Mouse (Mus musculus): Measurements from ENCODE around the gene 2010109A12Rik. TPM values are rescaled to one million over a fixed set of nuclear protein-coding genes. Genes with fewer than 3 reads are reported as not detected.

Gene 2010109A12Rik
- polyA plus RNA-seq (2015; fragmentation: Nextera tagmentation; extraction: Ambion mirVana): 1.7 and 3.3 TPM in 2 replicates

DNA sequence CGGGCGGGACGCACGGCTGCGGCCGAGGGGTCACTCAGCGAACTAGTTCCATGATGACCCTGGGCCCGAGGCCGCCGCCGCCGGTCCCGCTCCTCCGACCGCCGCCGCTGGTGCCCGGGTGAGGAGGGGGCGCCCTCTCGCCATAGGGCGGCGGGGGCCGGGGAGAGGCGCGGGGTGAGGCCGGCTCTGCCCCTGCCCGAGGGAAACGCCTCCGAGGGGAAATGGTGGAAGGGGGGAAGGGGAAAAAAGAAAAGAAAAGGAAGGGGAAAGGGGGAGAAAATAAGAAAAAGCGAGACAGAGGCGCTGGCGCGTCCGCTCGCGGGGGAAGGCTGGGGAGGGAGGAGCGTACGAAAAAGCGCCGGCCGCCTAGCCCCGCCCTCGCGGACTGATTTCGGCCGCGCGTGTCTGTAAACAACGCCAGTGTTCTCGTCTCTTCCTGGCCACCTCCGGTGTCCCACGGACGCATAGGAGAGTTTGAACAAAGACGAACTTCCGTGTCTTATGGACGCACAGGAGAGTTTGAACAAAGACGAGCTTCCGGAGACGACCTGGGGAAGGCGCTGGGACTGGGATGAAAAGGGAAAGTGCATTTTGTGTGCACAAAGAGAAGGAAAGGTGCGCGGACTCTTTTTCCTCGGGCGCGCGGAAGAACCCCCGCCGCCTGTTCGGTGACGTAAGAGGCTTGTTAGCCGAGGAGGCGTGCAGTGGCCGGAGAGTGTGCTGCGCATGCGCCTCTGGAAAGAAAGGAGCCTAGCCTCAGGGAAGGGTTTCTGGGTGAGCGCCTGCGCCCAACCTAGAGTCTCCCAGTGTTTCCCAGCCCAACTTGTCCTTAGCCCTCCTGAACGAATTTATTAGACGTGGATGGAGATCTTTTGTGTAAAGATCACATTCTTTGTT lies at the start of gene 2010109A12Rik, which contains the start of gene Ccni:
TSS of gene 2010109A12Rik (plus strand) at position 410 of the 897 bp plus-strand sequence.
TSS of gene Ccni (minus strand) at position 387 of the 897 bp plus-strand sequence.
- peak within 1 kb of the TSS; percentile 95 for H3K27ac ChIP-seq (replicated peaks)
- under 1% methylated on average over 77 of the region's 79 CpGs for WGBS
- peak within 1 kb of the TSS; percentile 87 for H3K4me2 ChIP-seq
- H3K36me3 ChIP-seq: peaks cover 8% of the 10 kb centered on the region; the same call in 1 of the 2 replicates
- no peaks in the 10 kb centered on the region for H3K27me3 ChIP-seq
- H3K4me3 ChIP-seq: peak within 1 kb of the TSS; percentile 92
- H3K4me1 ChIP-seq (replicated peaks): peaks cover 34% of the 10 kb centered on the region
- H3K9ac ChIP-seq: peak within 1 kb of the TSS; percentile 96
- ATAC-seq (ENCODE audit: low read depth): peak; percentile 97
- H3K9me3 ChIP-seq: no peaks in the 10 kb centered on the region

- H3K4me3 ChIP-seq: no peak overlapping the region
- no peak overlapping the region for H3K27ac ChIP-seq (replicated peaks)
- H3K9ac ChIP-seq: no peak overlapping the region
- H3K9me3 ChIP-seq: no peaks in the 10 kb centered on the region
- peaks cover 77% of the 10 kb centered on the region for H3K36me3 ChIP-seq
- H3K27me3 ChIP-seq: no peaks in the 10 kb centered on the region
- peak; percentile 10; the same call in 1 of the 2 replicates for ATAC-seq (ENCODE audit: low read depth)
- H3K4me1 ChIP-seq (replicated peaks): no peaks in the 10 kb centered on the region
- 92% methylated on average over 3 of the region's 3 CpGs for WGBS
- no peak overlapping the region for H3K4me2 ChIP-seq
Observed at GRCm38 (mm10) chr5:93163541-93163940, 42.8 kb upstream of the 2010109A12Rik start.

DNA sequence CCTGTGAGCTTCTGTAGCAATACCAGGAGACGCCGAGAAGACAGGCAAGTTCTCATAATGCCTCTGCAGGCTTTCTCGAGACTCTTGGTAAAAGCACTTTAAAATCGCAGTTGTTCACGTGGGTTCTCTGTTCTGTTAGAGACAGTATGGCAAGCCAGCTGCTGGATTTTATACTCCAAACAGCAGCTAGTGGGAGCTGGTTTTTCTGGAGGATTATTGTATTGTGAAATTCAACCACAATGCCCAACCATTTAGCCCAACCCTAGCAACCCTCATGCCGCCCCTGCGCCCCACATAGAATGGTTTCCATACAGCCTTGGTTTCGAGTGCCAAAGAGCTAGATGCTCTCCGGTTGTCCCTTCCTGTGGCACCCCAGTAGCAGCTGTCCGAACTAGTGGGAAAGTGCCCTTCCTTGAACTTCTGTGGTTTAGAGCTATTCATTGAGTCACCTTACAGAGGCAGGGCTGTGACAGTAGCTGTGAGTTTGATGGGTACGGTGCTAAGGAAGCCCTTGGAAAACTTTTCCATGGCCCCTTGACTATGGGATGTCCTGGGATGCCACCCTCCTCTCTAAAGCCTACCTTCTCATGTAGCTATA lies 38.3 kb upstream of the 2010109A12Rik start:
- H3K36me3 ChIP-seq: peaks cover 83% of the 10 kb centered on the region
- 94% methylated on average over 11 of the region's 11 CpGs for WGBS
- no peak for ATAC-seq (ENCODE audit: low read depth)

DNA sequence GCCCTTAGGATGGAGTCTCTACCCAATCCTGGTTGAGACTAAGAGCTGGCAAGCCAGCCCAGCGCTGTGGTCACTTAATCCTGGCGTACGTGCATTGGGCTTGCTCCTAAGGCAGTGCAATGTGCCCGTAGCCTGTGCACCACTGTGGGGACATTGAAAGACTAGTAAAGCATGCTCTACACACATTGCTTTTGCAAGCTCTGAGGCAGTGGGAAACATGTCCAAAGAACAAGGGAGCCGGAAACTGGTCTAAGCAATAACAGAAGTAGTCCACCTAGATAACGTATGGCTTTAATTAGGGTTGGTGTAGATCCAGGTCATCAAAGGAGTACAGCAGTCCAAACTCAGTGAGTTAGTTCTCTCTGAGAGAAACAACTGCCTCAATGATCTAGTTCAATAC lies 37.7 kb upstream of the 2010109A12Rik start:
- no peaks in the 10 kb centered on the region for H3K27me3 ChIP-seq
- no peak overlapping the region for H3K27ac ChIP-seq (replicated peaks)
- no peak overlapping the region for H3K4me3 ChIP-seq
- ATAC-seq (ENCODE audit: low read depth): no peak
- H3K36me3 ChIP-seq: peaks cover 85% of the 10 kb centered on the region
- no peaks in the 10 kb centered on the region for H3K4me1 ChIP-seq (replicated peaks)
- H3K9ac ChIP-seq: no peak overlapping the region
- no peak overlapping the region for H3K4me2 ChIP-seq
- H3K9me3 ChIP-seq: no peaks in the 10 kb centered on the region
- WGBS: 94% methylated on average over 6 of the region's 6 CpGs

More for the DNA sequence above, 38.3 kb upstream of the 2010109A12Rik start:
- H3K27me3 ChIP-seq: no peaks in the 10 kb centered on the region
- no peak overlapping the region for H3K27ac ChIP-seq (replicated peaks)
- H3K4me1 ChIP-seq (replicated peaks): no peaks in the 10 kb centered on the region
- no peaks in the 10 kb centered on the region for H3K9me3 ChIP-seq
- H3K4me3 ChIP-seq: no peak overlapping the region
- no peak overlapping the region for H3K4me2 ChIP-seq
- H3K9ac ChIP-seq: no peak overlapping the region

DNA sequence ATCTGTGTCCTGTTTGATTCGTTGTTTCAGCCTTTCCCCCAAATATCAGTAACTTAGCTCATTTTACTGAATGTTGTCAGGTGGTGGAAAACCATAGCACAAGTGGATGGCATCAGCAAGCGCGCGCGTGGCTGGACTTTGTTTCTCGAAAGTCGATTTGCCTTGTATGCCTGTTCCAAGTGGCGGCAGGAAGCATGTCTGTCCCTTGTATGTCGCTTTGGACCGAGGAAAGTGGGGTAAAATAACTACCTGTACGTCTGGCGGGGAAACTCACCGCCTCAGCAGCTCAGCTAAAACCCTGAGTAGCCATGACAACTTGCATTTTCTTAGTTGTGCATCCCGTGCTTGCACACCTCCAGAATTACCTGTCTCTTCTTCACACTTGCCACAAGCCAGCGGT lies 34.9 kb upstream of the 2010109A12Rik start:
- Histone ChIP-seq H3K27me3 (no peaks in the 10 kb centered on the region), H3K27ac (replicated peaks) (no peak overlapping the region), H3K4me1 (replicated peaks) (no peaks in the 10 kb centered on the region), H3K9ac (no peak overlapping the region), H3K36me3 (peaks cover 87% of the 10 kb centered on the region), H3K4me2 (no peak overlapping the region), H3K9me3 (no peaks in the 10 kb centered on the region), H3K4me3 (no peak overlapping the region)
- 96% methylated on average over 15 of the region's 15 CpGs for WGBS
- no peak for ATAC-seq (ENCODE audit: low read depth)

DNA sequence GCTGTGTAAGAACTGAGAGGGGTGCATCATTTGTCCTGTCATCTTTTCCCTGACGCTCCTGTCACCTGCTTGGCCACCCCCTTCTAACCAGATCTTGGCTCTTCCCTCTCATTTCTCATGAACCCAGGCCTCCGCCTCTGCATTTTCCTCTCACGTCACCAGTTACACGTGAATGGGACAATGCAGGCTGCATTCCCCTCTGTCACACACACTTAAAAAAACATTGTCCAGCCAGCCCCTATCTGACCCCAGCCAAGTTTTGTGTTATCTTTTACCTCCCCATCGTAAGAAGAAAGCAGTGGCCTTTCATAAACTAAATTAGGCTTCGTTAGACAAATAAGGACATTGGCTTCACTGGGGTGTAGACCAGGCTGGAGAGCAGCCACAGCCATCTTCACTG lies 33.8 kb upstream of the 2010109A12Rik start:
- Histone ChIP-seq H3K9ac (no peak overlapping the region), H3K27ac (replicated peaks) (no peak overlapping the region), H3K4me3 (no peak overlapping the region), H3K36me3 (peaks cover 84% of the 10 kb centered on the region), H3K27me3 (no peaks in the 10 kb centered on the region), H3K9me3 (no peaks in the 10 kb centered on the region), H3K4me2 (no peak overlapping the region), H3K4me1 (replicated peaks) (no peaks in the 10 kb centered on the region)
- ATAC-seq (ENCODE audit: low read depth): no peak
- WGBS: 88% methylated on average over 6 of the region's 6 CpGs

- Histone ChIP-seq H3K36me3 (peaks cover 83% of the 10 kb centered on the region), H3K4me1 (replicated peaks) (no peaks in the 10 kb centered on the region), H3K27ac (replicated peaks) (no peak overlapping the region), H3K27me3 (no peaks in the 10 kb centered on the region), H3K9ac (no peak overlapping the region), H3K9me3 (no peaks in the 10 kb centered on the region), H3K4me2 (no peak overlapping the region), H3K4me3 (no peak overlapping the region)
- ATAC-seq (ENCODE audit: low read depth): no peak
- 91% methylated on average over 6 of the region's 6 CpGs for WGBS
Observed at GRCm38 (mm10) chr5:93174675-93175074, 31.6 kb upstream of the 2010109A12Rik start.

DNA sequence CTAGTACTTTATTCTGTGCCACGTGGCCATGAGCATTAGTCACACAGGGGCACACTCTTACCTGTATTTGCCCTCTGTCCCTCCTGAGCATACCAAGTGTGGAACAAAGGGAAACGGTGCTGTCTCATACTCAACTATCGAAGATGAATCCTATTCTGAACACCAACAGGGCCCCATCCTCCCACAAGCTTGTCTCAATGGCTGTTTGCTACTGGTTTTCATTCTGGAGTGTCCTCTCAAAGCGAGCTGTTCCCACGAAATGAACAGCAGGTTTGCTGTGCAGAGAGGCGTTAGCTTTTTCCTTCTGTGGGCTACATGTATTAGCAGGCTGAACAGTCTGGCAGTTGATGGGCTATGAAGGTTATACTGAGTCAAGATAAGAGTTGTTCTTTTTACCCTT lies 27.7 kb upstream of the 2010109A12Rik start:
- H3K27me3 ChIP-seq: no peaks in the 10 kb centered on the region
- ATAC-seq (ENCODE audit: low read depth): no peak
- H3K9me3 ChIP-seq: no peaks in the 10 kb centered on the region
- WGBS: 87% methylated on average over 6 of the region's 6 CpGs
- peaks cover 76% of the 10 kb centered on the region for H3K36me3 ChIP-seq
- no peaks in the 10 kb centered on the region for H3K4me1 ChIP-seq (replicated peaks)
- no peak overlapping the region for H3K27ac ChIP-seq (replicated peaks)
- no peak overlapping the region for H3K4me2 ChIP-seq
- no peak overlapping the region for H3K4me3 ChIP-seq
- H3K9ac ChIP-seq: no peak overlapping the region

- Histone ChIP-seq H3K27me3 (no peaks in the 10 kb centered on the region), H3K4me1 (replicated peaks) (no peaks in the 10 kb centered on the region), H3K27ac (replicated peaks) (no peak overlapping the region), H3K4me3 (no peak overlapping the region), H3K4me2 (no peak overlapping the region), H3K9ac (no peak overlapping the region), H3K36me3 (peaks cover 71% of the 10 kb centered on the region), H3K9me3 (no peaks in the 10 kb centered on the region)
- no peak for ATAC-seq (ENCODE audit: low read depth)
- WGBS: 75% methylated on average over 2 of the region's 2 CpGs
Observed at GRCm38 (mm10) chr5:93180252-93180651, 26.1 kb upstream of the 2010109A12Rik start.

GRCm38 (mm10) chr5:93183311-93183710 lies 23.0 kb upstream of the 2010109A12Rik start:
- WGBS: 85% methylated on average over 6 of the region's 6 CpGs
- no peak for ATAC-seq (ENCODE audit: low read depth)

GRCm38 (mm10) chr5:93184548-93184947 lies 21.8 kb upstream of the 2010109A12Rik start:
- H3K9me3 ChIP-seq: no peaks in the 10 kb centered on the region
- no peaks in the 10 kb centered on the region for H3K4me1 ChIP-seq (replicated peaks)
- H3K27ac ChIP-seq (replicated peaks): no peak overlapping the region
- H3K4me2 ChIP-seq: no peak overlapping the region
- H3K4me3 ChIP-seq: no peak overlapping the region
- H3K9ac ChIP-seq: no peak overlapping the region
- WGBS: 93% methylated on average over 6 of the region's 6 CpGs
- peaks cover 69% of the 10 kb centered on the region for H3K36me3 ChIP-seq
- ATAC-seq (ENCODE audit: low read depth): no peak
- H3K27me3 ChIP-seq: no peaks in the 10 kb centered on the region

More at GRCm38 (mm10) chr5:93183311-93183710, 23.0 kb upstream of the 2010109A12Rik start:
- H3K9ac ChIP-seq: no peak overlapping the region
- no peak overlapping the region for H3K27ac ChIP-seq (replicated peaks)
- no peaks in the 10 kb centered on the region for H3K27me3 ChIP-seq
- H3K36me3 ChIP-seq: peaks cover 71% of the 10 kb centered on the region
- H3K9me3 ChIP-seq: no peaks in the 10 kb centered on the region
- no peaks in the 10 kb centered on the region for H3K4me1 ChIP-seq (replicated peaks)
- H3K4me3 ChIP-seq: no peak overlapping the region
- no peak overlapping the region for H3K4me2 ChIP-seq

DNA sequence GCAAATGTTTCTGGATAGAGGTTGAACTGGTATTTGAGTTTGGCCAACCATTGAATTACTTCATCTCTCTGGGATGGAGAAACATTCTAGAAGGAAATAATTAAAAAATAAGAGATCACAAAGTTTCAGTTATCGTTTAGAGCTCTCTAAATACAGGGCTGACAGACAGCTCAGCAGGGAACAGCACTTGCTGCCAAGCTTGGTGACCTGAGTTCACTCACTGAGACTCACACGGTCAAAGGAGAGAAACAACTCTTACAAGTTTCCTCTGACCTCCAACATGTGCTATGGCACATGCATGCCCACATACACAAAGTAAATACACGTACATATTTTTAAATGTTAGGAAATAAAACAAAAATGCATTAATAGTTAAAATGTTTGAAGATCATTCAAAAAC lies 16.7 kb upstream of the 2010109A12Rik start:
- peaks cover 46% of the 10 kb centered on the region for H3K36me3 ChIP-seq
- no peak for ATAC-seq (ENCODE audit: low read depth)
- H3K4me1 ChIP-seq (replicated peaks): no peaks in the 10 kb centered on the region
- 68% methylated on average over 3 of the region's 3 CpGs for WGBS
- no peaks in the 10 kb centered on the region for H3K27me3 ChIP-seq
- H3K27ac ChIP-seq (replicated peaks): no peak overlapping the region
- no peak overlapping the region for H3K4me2 ChIP-seq
- no peak overlapping the region for H3K9ac ChIP-seq
- no peaks in the 10 kb centered on the region for H3K9me3 ChIP-seq
- H3K4me3 ChIP-seq: no peak overlapping the region
